Mouse (Mus musculus): ENCODE data around the gene Fbxw19. TPM values are rescaled to one million over a fixed set of nuclear protein-coding genes. Genes with fewer than 3 reads are reported as not detected.
"Not testable (repeated sequence)": the region's sequence is repeated elsewhere in the genome, so short reads cannot be mapped to it uniquely, and the experiment has no call there.

Gene Fbxw19
- polyA plus RNA-seq (2016; fragmentation: Nextera tagmentation; extraction: Ambion mirVana): not detected in 2 replicates

DNA sequence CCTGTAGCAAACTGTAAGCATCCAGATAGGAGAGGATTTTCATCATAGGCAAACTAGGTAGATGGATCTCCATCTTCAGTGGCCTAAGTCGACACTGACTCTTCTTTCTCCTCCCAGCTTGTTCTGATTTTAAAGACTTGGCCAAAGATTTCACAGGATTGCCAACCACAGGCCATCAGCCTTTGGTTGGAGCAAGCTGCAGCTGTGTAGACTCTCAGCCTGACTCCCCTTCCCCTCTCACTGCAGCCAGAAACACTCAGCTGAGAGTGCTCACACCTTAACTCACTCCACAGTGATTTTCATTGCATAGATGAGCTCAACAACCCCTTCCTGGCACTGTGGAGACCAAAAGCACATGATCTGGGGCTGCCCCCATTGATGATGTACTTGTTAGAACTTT lies at the start of gene Fbxw19:
TSS of gene Fbxw19 (minus strand) at position 101 of the 400 bp plus-strand sequence.
- not testable (repeated sequence) for H3K9ac ChIP-seq; H3K27ac ChIP-seq; H3K4me3 ChIP-seq (replicated peaks); H3K4me1 ChIP-seq; ATAC-seq (ENCODE audit: low FRiP score); H3K36me3 ChIP-seq (replicated peaks); H3K4me2 ChIP-seq; H3K27me3 ChIP-seq; H3K9me3 ChIP-seq
- 79% methylated on average over 1 of the region's 1 CpGs for WGBS

DNA sequence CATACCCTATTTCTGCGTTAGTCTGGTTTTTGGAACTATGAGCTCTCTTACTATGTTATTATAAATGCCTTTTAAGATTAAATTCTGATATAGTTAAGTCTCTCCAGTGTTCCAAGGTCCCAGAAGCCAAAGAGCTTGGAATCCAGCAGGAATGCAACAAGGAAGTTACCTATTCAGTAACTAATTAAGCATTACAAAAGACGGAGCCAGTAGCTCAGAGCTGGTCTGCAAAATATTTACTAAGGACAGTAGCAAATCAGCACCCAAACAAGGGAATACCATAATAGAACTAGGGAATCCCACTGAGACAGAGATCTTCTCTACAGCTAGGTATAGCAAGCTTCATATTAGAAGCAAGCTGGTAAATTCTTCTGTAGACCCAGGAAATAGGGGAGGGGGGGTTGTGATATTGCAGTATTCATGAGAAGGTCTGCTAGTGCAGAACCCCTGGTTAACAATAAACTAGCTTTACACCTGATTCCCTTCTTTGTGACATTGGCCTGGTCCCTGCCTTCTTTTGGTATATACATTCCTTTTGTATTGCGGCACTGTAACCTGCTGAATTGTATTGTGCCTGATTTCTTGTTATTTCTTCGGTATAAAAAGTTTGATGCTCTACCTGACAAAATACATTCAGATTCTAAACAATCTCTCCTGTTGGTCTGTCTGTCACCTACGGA lies 27.9 kb upstream of the Fbxw19 start:
- Histone ChIP-seq H3K4me1 (no peaks in the 10 kb centered on the region), H3K9ac (no peak overlapping the region), H3K4me3 (replicated peaks) (no peak overlapping the region), H3K27me3 (no peaks in the 10 kb centered on the region), H3K27ac (no peak overlapping the region), H3K36me3 (replicated peaks) (no peaks in the 10 kb centered on the region), H3K4me2 (no peak overlapping the region), H3K9me3 (no peaks in the 10 kb centered on the region)
- ATAC-seq (ENCODE audit: low FRiP score): no peak
- 79% methylated on average over 5 of the region's 5 CpGs for WGBS

DNA sequence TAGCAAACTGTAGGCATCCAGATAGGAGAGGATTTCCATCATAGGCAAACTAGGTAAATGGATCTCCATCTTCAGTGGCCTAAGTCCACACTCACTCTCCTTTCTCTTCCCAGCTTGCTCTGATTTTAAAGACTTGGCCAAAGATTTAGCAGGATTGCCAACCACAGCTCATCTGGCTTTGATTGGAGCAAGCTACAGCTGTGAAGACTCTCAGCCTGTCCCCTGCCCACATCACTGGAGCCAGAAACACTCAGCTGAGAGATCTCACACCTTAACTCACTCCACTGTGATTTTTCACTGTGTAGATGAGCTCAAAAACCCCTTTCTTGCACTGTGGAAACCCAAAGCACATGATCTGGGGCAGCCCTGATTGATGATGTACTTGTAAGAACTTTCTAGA lies 46.6 kb downstream of the Fbxw19 start, which contains the start of gene Fbxw16:
TSS of gene Fbxw16 (minus strand) at position 101 of the 400 bp plus-strand sequence.
- Histone ChIP-seq H3K4me2 (no peak within 1 kb of the TSS), H3K9me3 (no peaks in the 10 kb centered on the region), H3K4me3 (replicated peaks) (no peak within 1 kb of the TSS), H3K36me3 (replicated peaks) (no peaks in the 10 kb centered on the region), H3K27ac (no peak within 1 kb of the TSS), H3K27me3 (no peaks in the 10 kb centered on the region), H3K4me1 (no peaks in the 10 kb centered on the region), H3K9ac (no peak within 1 kb of the TSS)
- no peak for ATAC-seq (ENCODE audit: low FRiP score)

DNA sequence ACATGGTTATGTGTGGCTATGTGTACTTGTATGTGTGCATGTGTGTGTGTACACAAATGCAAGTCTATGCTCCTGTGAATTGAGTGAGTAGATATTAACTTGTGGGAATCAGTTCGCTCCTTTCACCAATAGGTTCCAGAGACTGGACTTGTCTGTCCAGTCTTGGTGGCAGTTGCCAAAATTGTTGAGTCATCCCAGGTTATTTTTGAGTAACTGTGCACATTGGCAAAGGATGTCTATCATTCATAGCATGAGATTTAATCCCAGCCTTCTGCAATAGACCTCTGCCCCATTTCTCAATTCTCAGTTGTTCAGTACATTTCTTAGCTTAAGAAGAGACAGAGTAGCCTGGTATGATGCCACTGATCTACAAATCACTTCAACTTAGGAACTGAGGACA lies 62.7 kb downstream of the Fbxw19 start:
- no peaks in the 10 kb centered on the region for H3K27me3 ChIP-seq
- no peaks in the 10 kb centered on the region for H3K36me3 ChIP-seq (replicated peaks)
- H3K4me3 ChIP-seq (replicated peaks): no peak overlapping the region
- no peak overlapping the region for H3K4me2 ChIP-seq
- no peak for ATAC-seq (ENCODE audit: low FRiP score)
- 88% methylated on average over 1 of the region's 1 CpGs for WGBS
- H3K27ac ChIP-seq: no peak overlapping the region
- no peaks in the 10 kb centered on the region for H3K4me1 ChIP-seq
- no peaks in the 10 kb centered on the region for H3K9me3 ChIP-seq
- no peak overlapping the region for H3K9ac ChIP-seq

Other genes with a start within 250 kb of the Fbxw19 start
- not detected in 2 replicates for gene Fbxw14, start 208.2 kb downstream of the Fbxw19 start, polyA plus RNA-seq (2016; fragmentation: Nextera tagmentation; extraction: Ambion mirVana)
- not detected in 2 replicates for gene Fbxw28, start 156.2 kb downstream of the Fbxw19 start, polyA plus RNA-seq (2016; fragmentation: Nextera tagmentation; extraction: Ambion mirVana)
- gene Fbxw22, start 91.6 kb downstream of the Fbxw19 start, polyA plus RNA-seq (2016; fragmentation: Nextera tagmentation; extraction: Ambion mirVana): not detected in 2 replicates
- not detected in 2 replicates for gene Fbxw16, start 46.7 kb downstream of the Fbxw19 start, polyA plus RNA-seq (2016; fragmentation: Nextera tagmentation; extraction: Ambion mirVana)
- not detected in 2 replicates for gene Fbxw15, start 72.4 kb upstream of the Fbxw19 start, polyA plus RNA-seq (2016; fragmentation: Nextera tagmentation; extraction: Ambion mirVana)
- not detected in 2 replicates for gene Fbxw24, start 130.2 kb upstream of the Fbxw19 start, polyA plus RNA-seq (2016; fragmentation: Nextera tagmentation; extraction: Ambion mirVana)
- not detected in 2 replicates for gene Fbxw25, start 168.8 kb upstream of the Fbxw19 start, polyA plus RNA-seq (2016; fragmentation: Nextera tagmentation; extraction: Ambion mirVana)
- not detected in 2 replicates for gene Fbxw18, start 206.8 kb upstream of the Fbxw19 start, polyA plus RNA-seq (2016; fragmentation: Nextera tagmentation; extraction: Ambion mirVana)